Mouse (Mus musculus) lung, adult 18-20 months (tissue): ENCODE data around the gene Camk1.
A peak's percentile ranks its signal among the peaks of the same experiment; 100 is the strongest.

Source experiments
- DNase-seq, 2 experiments: peaks; one replicate each; pipeline ENCODE4 v3.0.0; 2022; ENCODE audit warnings: mixed read lengths in 2 of 2

Camk1 gene

GRCm38 (mm10) chr6:113343177-113344092 lies at the start of gene Camk1:
Gene Camk1, minus strand, starts transcription at chr6:113343984.
- DNase-seq = peak; percentile 88 to 89

GRCm38 (mm10) chr6:113392387-113393071 lies 48.7 kb upstream of the Camk1 start:
- peak; percentile 32 to 58 for DNase-seq

GRCm38 (mm10) chr6:113392015-113392386 lies 48.2 kb upstream of the Camk1 start:
- DNase-seq = no peak

GRCm38 (mm10) chr6:113390715-113391114 lies 46.9 kb upstream of the Camk1 start:
- no peak for DNase-seq

GRCm38 (mm10) chr6:113388960-113389359 lies 45.2 kb upstream of the Camk1 start, which contains the start of gene Ttll3:
Gene Ttll3, plus strand, starts transcription at chr6:113389260.
- no peak for DNase-seq

GRCm38 (mm10) chr6:113386025-113386424 lies 42.2 kb upstream of the Camk1 start:
- DNase-seq = no peak

GRCm38 (mm10) chr6:113385160-113385714 lies 41.5 kb upstream of the Camk1 start:
- no peak for DNase-seq

- no peak for DNase-seq
Measured at GRCm38 (mm10) chr6:113384351-113384927, 40.7 kb upstream of the Camk1 start.

- no peak for DNase-seq
Measured at GRCm38 (mm10) chr6:113380480-113380879, 36.7 kb upstream of the Camk1 start.

- DNase-seq = peak in 1 of 2 experiments; percentile 20
Measured at GRCm38 (mm10) chr6:113379246-113379645, 35.5 kb upstream of the Camk1 start.

- peak; percentile 91 to 94 for DNase-seq
Measured at GRCm38 (mm10) chr6:113377496-113378385, 34.0 kb upstream of the Camk1 start, which contains the start of the genes Tada3 and Arpc4. Gene Tada3, minus strand, starts transcription at chr6:113377883. Gene Arpc4, plus strand, starts transcription at chr6:113378115.

GRCm38 (mm10) chr6:113377172-113377495 lies 33.4 kb upstream of the Camk1 start:
- no peak for DNase-seq

GRCm38 (mm10) chr6:113373491-113373890 lies 29.7 kb upstream of the Camk1 start:
- DNase-seq = no peak

- DNase-seq = no peak
Measured at GRCm38 (mm10) chr6:113370194-113370929, 26.6 kb upstream of the Camk1 start.

GRCm38 (mm10) chr6:113368577-113368976 lies 24.8 kb upstream of the Camk1 start:
- DNase-seq = no peak

GRCm38 (mm10) chr6:113368124-113368523 lies 24.3 kb upstream of the Camk1 start:
- DNase-seq = no peak

- no peak for DNase-seq
Measured at GRCm38 (mm10) chr6:113367574-113367973, 23.8 kb upstream of the Camk1 start.

- no peak for DNase-seq
Measured at GRCm38 (mm10) chr6:113366639-113367038, 22.9 kb upstream of the Camk1 start.

GRCm38 (mm10) chr6:113364518-113365135 lies 20.8 kb upstream of the Camk1 start:
- DNase-seq = no peak

GRCm38 (mm10) chr6:113362241-113362640 lies 18.5 kb upstream of the Camk1 start:
- DNase-seq = no peak

GRCm38 (mm10) chr6:113361476-113361875 lies 17.7 kb upstream of the Camk1 start:
- no peak for DNase-seq
